Mouse (Mus musculus) R1 (cell line): ENCODE results near the gene Kcnq4.

Source experiments
- DNase-seq: peaks from one replicate; pipeline ENCODE4 v3.0.0-alpha.2; 2018; ENCODE audit warnings: low read depth, low spot score

The Kcnq4 gene

DNA sequence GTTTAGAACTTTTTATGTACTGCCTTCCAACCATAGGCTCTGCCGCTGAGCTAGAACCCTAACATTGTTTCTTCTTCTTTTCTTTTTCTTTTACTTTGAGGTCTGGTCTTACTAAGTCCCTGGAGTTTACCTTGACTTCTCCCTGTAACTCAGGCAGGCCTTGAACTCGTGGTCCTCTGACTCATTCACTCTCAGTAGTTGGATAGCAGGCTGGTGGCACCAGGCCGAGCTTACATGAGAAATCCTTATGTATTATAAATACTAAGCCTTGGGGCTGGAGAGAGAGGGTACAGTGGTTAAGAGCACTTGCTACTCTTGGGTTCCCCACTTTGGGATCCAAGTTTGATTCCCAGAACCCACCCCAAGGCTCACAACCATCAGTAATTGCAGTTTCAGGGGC is 74.8 kb downstream of the Kcnq4 start:
- no peak for DNase-seq

DNA sequence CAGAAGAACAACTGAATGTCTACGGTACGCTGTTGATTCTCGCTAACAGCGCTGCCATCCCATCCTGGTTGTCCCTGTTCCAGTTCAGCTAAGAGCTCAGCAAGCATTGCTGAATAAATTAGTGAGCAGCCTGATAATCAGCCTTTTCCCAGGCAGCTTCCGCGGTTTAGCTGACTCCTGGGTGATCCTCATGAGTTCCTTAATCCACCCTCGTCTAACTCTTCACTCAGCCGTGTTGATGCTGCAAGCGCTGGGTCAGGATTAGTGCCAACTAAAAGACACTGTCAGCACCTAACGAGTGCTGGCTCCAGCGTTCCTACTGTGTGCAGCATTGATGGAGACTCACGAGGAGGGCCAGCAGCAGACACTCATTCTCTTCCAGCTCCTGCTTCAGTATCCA is 77.4 kb downstream of the Kcnq4 start:
- DNase-seq: no peak

DNA sequence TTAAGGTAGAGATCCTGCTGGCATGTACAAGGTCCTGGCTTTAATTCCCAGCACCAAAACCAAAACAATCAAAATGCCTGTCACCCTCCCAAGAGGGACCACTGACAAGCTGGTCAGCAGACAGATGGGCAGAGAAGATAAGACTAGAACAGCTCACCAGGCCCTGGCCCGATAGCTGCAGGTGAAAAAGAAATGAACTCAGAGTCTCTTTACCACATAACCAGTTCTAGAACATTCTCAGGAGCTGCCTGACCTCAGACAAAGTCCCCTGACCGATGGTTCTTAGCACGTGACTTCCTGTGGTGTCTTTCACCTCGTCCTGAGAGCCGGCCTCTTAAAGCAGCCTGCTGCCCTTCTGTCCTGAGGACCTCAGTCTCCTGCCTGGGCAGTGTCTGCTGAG is 78.8 kb downstream of the Kcnq4 start:
- no peak for DNase-seq

DNA sequence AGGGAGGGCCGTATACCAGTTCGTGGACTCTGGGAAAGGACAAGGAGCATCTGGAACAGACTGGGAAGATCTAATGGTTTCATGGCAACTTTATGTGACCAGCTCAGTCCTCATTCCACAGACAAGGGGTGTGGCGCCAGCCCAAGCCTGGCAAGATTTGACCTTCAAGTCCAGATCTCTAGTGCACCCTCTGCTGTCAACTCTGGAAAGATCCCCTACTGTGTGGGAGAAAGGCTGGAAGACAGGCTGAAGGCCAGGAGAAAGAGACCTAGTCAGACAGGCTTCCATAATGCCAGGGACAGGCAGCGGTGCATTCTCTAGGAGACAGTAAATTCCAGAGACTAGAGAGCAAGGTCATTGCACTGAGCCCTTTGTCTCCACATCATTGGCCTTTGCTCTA is 79.9 kb downstream of the Kcnq4 start:
- peak; percentile 37 for DNase-seq

DNA sequence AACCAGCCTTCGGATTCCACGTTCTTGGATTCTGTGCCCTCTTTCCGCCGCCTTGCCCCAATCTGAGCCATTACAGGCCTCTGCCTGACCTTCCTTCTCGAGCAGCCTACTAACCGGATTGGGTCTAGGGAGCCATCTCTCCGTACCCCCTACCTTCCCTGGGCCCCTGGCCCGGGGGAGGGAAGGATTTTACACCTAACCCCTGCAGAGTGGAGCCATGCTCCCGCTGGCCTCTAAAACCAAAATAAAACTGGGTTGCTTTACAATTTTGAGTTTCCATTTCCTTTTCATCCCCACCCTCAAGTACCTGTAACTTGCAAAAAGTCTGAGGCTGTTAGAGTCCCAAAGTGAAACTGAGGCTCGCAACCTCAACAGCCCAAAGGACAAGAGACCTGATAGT is 80.9 kb downstream of the Kcnq4 start:
- no peak for DNase-seq

DNA sequence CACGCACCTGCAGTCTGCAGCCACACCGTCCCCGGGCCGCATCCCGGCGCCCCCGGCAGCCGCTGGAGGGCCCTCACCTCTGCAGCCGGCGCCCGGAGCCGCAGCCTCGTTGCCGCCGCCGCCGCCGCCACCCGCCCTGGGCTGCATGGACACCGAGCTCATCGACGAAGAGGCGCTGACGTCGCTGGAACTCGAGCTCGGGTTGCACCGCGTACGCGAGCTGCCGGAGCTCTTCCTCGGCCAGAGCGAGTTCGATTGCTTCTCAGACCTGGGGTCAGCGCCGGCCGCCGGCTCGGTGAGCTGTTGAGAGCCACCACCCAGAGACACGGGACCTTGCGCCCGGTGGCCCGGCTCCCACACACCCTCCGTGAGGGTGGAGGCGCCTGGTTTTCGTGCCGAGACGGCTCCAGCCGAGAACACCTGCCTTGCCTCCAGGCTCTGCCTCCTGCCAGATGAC is 81.3 kb downstream of the Kcnq4 start:
- DNase-seq: peak; percentile 43

DNA sequence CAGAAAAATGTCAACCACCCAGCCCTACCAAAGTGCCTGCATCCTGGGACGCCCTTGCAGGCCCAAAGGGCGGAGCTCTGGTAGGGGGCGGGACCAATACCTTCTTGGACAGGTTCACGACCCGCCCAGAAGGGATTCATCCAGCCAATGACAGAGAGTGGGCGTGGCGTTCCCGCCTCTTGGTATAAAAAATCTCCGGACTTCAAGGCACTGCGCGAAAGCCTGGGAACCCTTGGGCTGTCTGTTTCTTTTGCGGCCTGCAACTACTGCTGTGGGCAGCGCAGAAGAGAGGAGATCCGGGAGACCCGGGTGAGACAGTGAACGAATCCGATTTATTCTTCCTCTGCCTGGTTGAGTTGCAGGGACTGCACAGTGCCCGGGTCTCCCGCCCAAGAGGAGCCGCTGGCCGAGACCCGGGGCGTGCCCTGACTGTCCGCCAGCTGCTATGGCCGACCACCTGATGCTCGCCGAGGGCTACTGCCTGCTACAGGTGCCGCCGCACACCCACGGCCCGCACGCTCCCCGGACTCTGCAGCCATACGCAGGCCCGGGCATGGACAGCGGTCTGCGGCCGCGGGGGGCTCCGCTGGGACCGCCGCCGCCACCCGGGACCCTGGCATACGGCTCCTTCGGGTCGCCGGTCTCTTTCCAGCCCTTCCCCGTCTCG is 81.9 kb downstream of the Kcnq4 start, which contains the start of gene Cited4:
TSS of gene Cited4 (plus strand) at position 215 of the 667 bp plus-strand sequence.
- DNase-seq: peak; percentile 98

DNA sequence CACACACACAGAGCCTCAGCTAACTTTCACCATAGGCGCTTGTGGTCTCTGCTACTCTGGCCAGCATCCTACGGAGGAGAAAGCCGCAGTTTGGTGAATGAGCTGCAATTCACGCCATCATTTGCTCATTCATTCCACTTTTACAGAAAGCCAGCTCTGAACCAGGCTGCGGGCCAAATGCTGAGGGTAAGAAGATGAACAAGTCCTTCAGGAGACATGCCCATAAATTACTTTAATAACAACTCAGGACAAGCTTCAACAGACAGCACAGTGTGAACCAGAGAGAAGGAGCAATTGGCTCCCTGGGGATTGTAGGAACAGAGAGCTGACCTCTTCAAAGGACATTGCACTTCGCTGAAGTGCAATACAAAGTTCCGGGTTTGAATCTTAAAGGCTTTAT is 82.6 kb downstream of the Kcnq4 start:
- DNase-seq: no peak

DNA sequence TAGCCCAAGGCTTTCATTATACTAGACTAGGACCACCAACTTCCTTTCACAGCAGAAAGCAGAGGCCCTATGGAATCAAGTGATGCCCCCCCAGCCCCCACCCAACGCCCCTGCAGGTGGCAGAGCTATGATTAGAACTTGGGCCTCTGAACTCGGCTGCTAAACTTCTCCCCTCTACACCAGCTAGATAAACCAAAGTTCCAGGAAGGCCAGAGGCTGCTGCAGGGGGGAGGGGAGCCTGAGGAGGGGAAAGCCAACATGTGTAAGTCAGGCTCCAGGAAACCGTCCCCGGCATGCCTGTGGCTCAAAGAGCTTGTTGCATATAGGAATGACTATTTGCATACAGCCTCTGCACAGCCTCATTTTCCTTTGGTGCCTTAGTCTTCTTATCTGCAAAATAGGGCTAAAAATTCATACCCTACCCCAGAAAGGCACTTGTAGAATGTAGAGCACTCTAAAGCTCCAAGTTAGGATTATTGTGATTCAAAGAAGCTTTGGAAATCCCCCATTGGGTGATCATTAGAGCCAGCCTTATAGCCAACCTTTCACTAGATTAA is 83.2 kb downstream of the Kcnq4 start:
- peak; percentile 89 for DNase-seq

DNA sequence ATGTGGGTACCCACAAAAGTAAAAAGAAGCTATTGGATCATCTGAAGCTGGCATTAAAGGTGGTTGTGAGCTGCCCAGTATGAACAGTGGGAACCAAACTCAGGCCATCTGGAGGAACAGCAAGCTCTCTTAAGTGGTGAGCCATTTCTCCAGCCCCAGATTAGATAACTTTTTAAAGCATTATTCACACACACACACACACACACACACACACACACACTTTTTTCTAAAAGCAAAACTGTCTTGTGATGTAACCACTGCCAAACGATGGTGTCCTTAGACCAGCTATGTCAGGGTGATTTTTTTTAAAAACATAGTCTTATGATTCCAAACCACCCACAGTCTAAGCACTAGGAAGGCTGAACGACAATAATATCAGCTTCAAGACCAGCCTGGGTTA is 83.8 kb downstream of the Kcnq4 start:
- no peak for DNase-seq

DNA sequence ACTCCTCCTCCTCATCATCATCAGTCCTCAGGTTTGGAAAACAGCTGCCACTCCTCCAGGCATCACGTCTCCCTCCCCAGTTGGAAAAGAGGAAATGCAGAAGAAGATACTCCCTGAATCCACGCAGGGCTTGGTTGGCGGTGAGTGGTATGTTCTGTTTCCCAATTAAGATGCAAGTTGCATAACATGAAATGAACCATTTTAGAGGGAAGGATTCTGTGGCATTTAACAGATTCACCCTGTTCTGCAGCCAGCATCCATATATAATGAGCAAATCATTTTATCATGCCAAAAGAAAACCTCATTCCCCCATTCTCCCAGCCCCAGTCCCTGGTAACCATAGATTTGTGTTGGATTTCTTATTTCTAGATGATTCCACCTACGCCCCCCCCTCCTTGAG is 87.9 kb downstream of the Kcnq4 start:
- DNase-seq: no peak

DNA sequence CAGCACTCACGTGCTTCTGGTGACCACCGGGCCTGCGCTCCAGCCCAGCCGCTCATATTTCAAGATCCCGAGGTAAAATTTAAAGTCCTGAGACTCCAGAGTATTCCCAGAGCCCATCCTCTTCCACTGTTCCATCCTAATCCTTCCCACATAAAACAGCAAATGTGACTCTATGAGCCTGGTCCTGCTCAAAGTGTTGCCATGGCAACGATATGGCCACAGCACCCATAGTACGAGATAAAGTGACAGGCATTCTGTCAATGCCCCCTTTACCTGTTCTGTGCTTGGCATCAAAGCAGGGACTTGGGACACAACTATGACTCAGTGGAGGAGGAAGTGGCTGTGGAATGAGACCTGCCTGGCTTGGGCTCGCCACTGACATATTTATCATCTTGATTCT is 92.5 kb downstream of the Kcnq4 start:
- no peak for DNase-seq

DNA sequence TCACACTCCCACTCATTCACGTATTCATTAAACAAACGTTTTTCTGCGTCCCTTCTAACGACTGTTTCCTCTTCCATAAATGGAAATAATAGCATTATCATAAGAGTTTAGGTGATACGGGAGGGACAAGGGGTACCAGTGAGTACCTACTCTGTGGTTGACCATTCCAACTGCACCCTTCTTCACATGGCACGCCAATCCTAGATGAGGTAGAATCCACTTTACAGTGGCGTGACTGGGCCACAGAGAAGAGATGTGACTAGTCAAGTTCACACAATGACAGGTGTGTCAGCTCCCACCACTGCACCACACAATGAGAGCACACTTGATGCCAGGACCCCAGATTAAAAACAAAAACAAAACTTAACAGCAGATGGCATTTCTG is 98.2 kb downstream of the Kcnq4 start:
- no peak for DNase-seq

DNA sequence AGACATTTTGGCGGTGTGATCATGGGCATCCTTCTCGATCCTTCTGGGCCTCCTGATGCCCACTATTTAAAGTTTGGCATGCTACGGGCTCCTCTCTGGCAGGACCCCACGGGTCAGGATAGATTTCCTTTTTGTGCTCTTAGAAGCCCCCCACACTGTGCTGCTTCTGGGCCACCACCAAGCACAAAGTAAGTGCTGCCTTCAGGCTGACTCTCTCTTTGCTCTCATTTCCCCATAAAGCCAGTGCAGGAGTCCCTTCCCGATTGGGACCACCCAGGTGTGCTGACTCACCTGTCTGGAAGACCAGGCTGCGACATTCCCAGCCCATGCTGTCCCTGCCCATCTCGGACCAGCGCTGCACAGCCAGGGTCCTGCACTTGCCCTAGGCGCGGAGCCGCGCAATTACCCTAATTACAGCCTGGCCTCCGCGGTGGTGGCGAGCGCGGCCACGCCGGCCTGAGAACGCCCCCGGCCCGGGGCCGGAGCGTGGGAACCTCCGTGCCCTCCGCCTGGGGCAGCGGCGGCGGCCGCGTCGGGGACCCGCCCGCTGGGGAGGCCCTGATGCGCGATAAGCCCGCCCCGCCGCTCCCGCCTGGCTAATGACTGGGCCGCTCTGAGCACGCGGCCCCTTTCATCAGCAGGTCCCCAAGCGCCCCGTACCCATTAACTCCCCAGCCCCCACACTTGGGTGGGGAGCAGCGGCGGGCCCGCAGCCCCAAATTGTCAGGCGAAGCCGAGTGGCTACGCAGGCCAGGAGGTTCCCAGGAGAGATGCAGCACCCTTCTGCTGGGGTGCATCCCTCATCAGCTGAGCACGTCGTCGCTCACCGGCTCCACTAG is 98.8 kb downstream of the Kcnq4 start:
- DNase-seq: peak; percentile 14
